Comparison of ENCODE assay signal across 10 mouse cellular contexts in the genomic region with DNA sequence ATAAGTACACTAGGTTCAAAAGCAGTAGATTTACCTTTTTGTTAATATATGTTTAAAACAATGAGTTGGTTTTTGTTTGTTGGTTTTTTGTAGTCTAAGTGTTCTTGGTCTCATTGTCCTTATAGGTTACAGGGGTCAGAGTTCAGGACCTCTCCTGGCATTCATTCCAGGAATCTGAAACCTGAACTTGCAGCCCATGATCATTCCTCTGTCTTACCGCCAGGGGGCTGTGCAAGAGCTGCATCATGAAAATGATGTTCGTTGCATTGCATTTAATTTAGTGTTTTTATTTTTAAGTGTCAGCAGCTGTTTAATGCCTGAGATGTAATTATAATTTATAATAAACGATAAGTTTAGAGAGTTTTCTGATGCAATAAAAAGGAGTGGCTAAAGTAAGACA. TPM values are rescaled to one million over a fixed set of nuclear protein-coding genes. Genes with fewer than 3 reads are reported as not detected.
A peak's percentile ranks its signal among the peaks of the same experiment; 100 is the strongest.
DNase-seq lines count a peak whose midpoint lies in the region; ATAC-seq and TF ChIP-seq lines count a peak whose summit lies in the region.
"Had no signal": no experiment of that assay in that cellular context is flagged by ENCODE, and none has a peak within 500 bp of the region (broad histone marks: within the 10 kb centered on the region; RNA-seq: fewer than 3 reads in every experiment).

No protein-coding gene starts in this region.

- POLR2A ChIA-PET in Patski (lab: Charles Lee): no interaction called here

- in situ Hi-C loops in Patski (cut with MboI; ENCODE audit: low pct_unique_long_range_greater_than_20kb): loop anchor here (5.0 kb wide), 2 partner anchors 92 to 362 kb away; no protein-coding TSS in a partner anchor

- CTCF ChIA-PET in Patski (lab: Charles Lee): interaction anchor here (1.1 to 1.8 kb wide), 4 partner anchors 9 to 364 kb away, joined by 3 to 5 read pairs (median 4); no protein-coding TSS in a partner anchor

- intact Hi-C loops in heart, postnatal 10 days (cut with DNase I): loop anchor here (1.0 to 5.0 kb wide), 4 partner anchors 37 to 364 kb away; a partner anchor contains a TSS
- intact Hi-C loops in heart, postnatal 25 days (cut with DNase I): loop anchor here (1.0 to 10.0 kb wide), 4 partner anchors 42 to 364 kb away; no protein-coding TSS in a partner anchor

- peak; percentile 4 to 10 for DNase-seq in heart, postnatal 10 days
- DNase-seq in heart, postnatal 25 days (ENCODE audit: low spot score): no peak
- DNase-seq in 3134 (ENCODE audit: extremely low read depth, insufficient read length, low spot score): peak; percentile 13
- DNase-seq in Patski (ENCODE audit: low read depth, low spot score): no peak
- peak; percentile 8 for DNase-seq in kidney, postnatal 14 days
- no peak for DNase-seq in MN1 (ENCODE audit: low spot score)
- DNase-seq in urinary bladder, postnatal 36 days (ENCODE audit: low spot score in 2 of 2): no peak
- no peak for DNase-seq in ovary, postnatal 36 days (ENCODE audit: low spot score)

- ATAC-seq in Patski: no peak

- TF ChIP-seq CTCF in Patski (IDR thresholded peaks at IDR 0.05): peak; percentile 85

- peaks cover 30% of the 10 kb centered on the region for H3K27me3 ChIP-seq in Patski

RNA-seq across cellular contexts. Expression of a gene that starts 40.1 kb away (rescaled TPM):
- total RNA-seq in heart, postnatal 10 days (2021): 1 to 10 TPM; 4.7 to 4.8 TPM
- 1 to 10 TPM; 4.5 to 5.8 TPM for total RNA-seq in heart, postnatal 25 days (2021)
- polyA plus RNA-seq in Patski (2021): 0.23 TPM

RNA-seq across cellular contexts. Expression of a gene that starts 52.3 kb away (rescaled TPM):
- not detected for total RNA-seq in heart, postnatal 10 days (2021)
- total RNA-seq in heart, postnatal 25 days (2021): not detected
- not detected for polyA plus RNA-seq in Patski (2021)
- total RNA-seq: left cerebral cortex, adult 8-10 months had no signal
- polyA plus RNA-seq: neural tube, embryonic 14.5 days had no signal

Comparison
In these comparisons a context has a peak if more than half of its experiments do, and no peak if none do; other contexts are left out.
1. DNase-seq: peak in heart, postnatal 10 days (2 of 2), 3134 (single experiment) and kidney, postnatal 14 days (single experiment); none in heart, postnatal 25 days (single experiment), Patski (single experiment), MN1 (single experiment), urinary bladder, postnatal 36 days (0 of 2) and ovary, postnatal 36 days (single experiment).